Mouse (Mus musculus) kidney, adult 2 months (tissue): ENCODE measurements around the gene Chka. TPM values are rescaled to one million over a fixed set of nuclear protein-coding genes. Genes with fewer than 3 reads are reported as not detected.

Source experiments
- DNase-seq: peaks from one replicate; pipeline ENCODE4 v3.0.0; 2021
- H3K27ac ChIP-seq: fragments of 200-500 bp; 2 replicates; pipeline ENCODE4 v1.5.1; 2012; ENCODE audit warnings: low read depth, low read length, control low read depth, inconsistent platforms; ENCODE audit not compliant: insufficient read depth
- H3K27me3 ChIP-seq: fragments of 200-500 bp; replicated peaks from 2 replicates; pipeline ENCODE4 v1.6.1; 2012; ENCODE audit warnings: mild to moderate bottlenecking, moderate library complexity, low read length, inconsistent platforms; ENCODE audit not compliant: control insufficient read depth, insufficient read depth
- H3K36me3 ChIP-seq: fragments of 200-500 bp; 2 replicates; pipeline ENCODE4 v1.6.1; 2012; ENCODE audit warnings: mild to moderate bottlenecking, moderate library complexity, low read length, inconsistent platforms; ENCODE audit not compliant: control insufficient read depth, insufficient read depth
- H3K4me1 ChIP-seq: fragments of 200-500 bp; 2 replicates; pipeline ENCODE4 v1.6.1; 2011; ENCODE audit warnings: low read length; ENCODE audit not compliant: control insufficient read depth, insufficient read depth
- H3K4me3 ChIP-seq: fragments of 200-500 bp; 2 replicates; pipeline ENCODE4 v1.5.1; 2011; ENCODE audit warnings: mild to moderate bottlenecking, low read depth, low read length, control low read depth; ENCODE audit not compliant: insufficient read depth
- CTCF ChIP-seq: fragments of 200-500 bp; conservative IDR thresholded peaks from 2 replicates; pipeline ENCODE4 v1.5.1; 2011; ENCODE audit warnings: low read depth, mild to moderate bottlenecking, control low read depth, low read length, moderate library complexity, mixed read lengths; ENCODE audit not compliant: insufficient read depth, insufficient read length
- POLR2A ChIP-seq: fragments of 200-500 bp; IDR thresholded peaks from one replicate; pipeline ENCODE4 v1.6.1; 2011; ENCODE audit warnings: low read depth, low read length, control low read depth
- WGBS: fragments of 180-500 bp; shearing (Covaris S2); methylation state at CpG from one replicate; pipeline ENCODE4 v1.1.7; 2018; 5-methylcytosine and 5-hydroxymethylcytosine counted together
- polyA plus RNA-seq: library from polyadenylated mRNA; depleted of rRNA; stranded (reverse); fragments of >200 nt; gene quantifications from 2 replicates; pipeline ENCODE4 v1.2.3, GENCODE M21; 2012

Gene Chka
- polyA plus RNA-seq, 1 experiment: 65.0 TPM

DNA sequence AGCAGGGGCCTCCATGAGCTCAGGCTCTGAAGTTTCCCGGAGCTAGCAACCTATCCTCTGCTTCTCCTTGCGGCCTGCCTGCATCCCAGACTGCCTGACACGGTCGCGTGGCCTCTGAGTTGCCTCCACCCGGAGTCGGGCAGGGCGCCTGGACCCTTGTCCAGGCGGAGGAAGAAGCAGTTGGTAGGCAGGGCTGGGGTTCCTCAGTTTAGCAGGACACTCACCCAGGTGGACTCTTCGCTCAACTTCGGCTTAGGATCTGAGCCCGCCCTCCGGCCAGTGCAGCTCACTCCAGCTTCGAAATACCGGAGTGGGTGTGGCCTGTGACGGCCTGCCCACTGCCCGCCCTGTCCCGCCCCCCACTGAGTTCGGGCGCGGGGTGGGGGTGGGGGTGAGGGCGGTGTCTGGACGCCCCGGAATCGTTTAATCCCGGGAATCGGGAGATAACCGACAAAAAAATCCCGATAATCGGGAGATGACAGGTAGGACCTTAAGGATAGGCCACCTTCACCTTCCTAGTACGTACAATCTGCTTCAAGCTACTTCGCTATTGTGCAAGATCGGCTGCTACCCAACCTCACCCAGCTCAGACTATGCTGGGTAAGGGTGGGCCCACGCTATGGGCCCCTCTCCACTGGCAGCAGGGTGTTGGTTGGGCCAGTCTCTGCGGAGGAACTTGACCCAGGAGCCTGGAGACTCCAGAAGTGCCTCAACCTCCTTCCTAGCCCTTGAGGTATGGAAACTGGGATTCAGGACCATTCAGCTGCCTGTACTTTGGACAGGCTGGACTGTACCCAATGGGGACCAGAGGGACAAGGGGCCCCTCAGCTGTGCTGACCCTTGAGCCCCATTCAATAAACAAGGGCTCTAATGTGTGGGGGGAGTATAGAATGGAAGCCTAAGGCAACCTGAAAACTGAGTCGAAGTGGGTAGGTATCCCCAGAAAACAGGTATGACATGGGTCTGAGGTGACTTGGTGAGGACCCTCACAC is 55.5 kb downstream of the Chka start, which contains the start of gene Tcirg1:
Gene Tcirg1 (minus strand): TSS at position 339 of the 992 bp plus-strand sequence.
- Histone ChIP-seq H3K4me3 (peak within 1 kb of the TSS; percentile 76), H3K27me3 (no peaks in the 10 kb centered on the region), H3K27ac (peak within 1 kb of the TSS; percentile 57), H3K36me3 (no peaks in the 10 kb centered on the region; the same call in 1 of the 2 replicates), H3K4me1 (peaks cover 14% of the 10 kb centered on the region)
- 3% methylated on average over 36 of the region's 36 CpGs for WGBS
- DNase-seq: peak; percentile 94
- TF ChIP-seq POLR2A (peak; percentile 49), CTCF (0 out of 2 replicates have a peak, but pooled peaks have one; percentile 3)

DNA sequence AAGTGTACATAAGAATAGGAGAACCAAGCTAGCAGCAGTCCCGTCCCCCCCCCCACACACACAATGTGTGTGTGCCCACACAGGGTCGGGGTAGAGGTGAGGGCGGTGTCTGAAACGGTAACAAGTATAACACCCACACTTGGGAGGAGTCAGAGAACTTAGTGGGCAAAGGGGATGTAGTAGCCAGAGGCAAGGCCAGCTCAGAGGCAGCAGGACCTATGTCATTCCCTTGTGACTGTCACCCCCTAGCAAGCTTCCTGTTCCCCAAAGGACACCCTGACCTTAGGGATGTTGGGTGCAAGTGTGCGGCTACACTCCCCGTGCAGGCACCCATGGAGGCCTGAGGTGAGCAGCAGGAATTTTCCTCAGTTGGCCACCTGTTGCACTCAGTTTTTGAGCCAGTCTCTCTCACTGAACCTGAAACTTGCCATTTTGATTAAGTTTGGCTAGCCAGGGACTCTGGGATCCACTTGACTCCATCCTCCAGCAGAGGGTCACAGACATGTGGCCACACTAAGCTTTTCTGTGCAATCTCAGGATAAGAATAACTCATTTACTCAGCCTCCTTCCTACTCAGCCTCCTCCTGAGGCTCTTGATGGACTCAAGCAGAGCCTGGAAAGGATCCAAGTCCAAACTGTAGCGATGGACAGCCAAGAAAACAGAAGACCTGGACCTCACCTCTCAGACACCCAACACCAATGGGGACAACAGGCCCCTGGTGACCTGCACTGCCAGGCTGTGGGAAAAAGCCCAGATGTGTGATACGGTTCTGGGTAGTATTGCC is 56.5 kb downstream of the Chka start:
- TF ChIP-seq CTCF (no peak), POLR2A (no peak)
- Histone ChIP-seq H3K36me3 (no peaks in the 10 kb centered on the region; the same call in 1 of the 2 replicates), H3K4me1 (peaks cover 14% of the 10 kb centered on the region), H3K27ac (peak overlapping the region; percentile 57), H3K4me3 (no peak overlapping the region), H3K27me3 (no peaks in the 10 kb centered on the region)
- 46% methylated on average over 8 of the region's 8 CpGs for WGBS
- DNase-seq: peak; percentile 34

- Histone ChIP-seq H3K27me3 (no peaks in the 10 kb centered on the region), H3K27ac (no peak overlapping the region), H3K4me3 (no peak overlapping the region), H3K36me3 (no peaks in the 10 kb centered on the region; the same call in 1 of the 2 replicates), H3K4me1 (peaks cover 19% of the 10 kb centered on the region)
- TF ChIP-seq CTCF: no peak
- TF ChIP-seq POLR2A: no peak
- peak; percentile 37 for DNase-seq
- 45% methylated on average over 5 of the region's 5 CpGs for WGBS
Observed at GRCm38 (mm10) chr19:3910206-3910605, 58.6 kb downstream of the Chka start.

GRCm38 (mm10) chr19:3912337-3913204 is 61.0 kb downstream of the Chka start, which contains the start of gene Ndufs8:
Gene Ndufs8 (minus strand): TSS chr19:3912774.
- Histone ChIP-seq H3K36me3 (no peaks in the 10 kb centered on the region; the same call in 1 of the 2 replicates), H3K27ac (peak within 1 kb of the TSS; percentile 98), H3K27me3 (no peaks in the 10 kb centered on the region), H3K4me1 (peaks cover 12% of the 10 kb centered on the region), H3K4me3 (peak within 1 kb of the TSS; percentile 86)
- TF ChIP-seq CTCF (0 out of 2 replicates have a peak, but pooled peaks have one; percentile 9), POLR2A (peak; percentile 87)
- WGBS: under 1% methylated on average over 43 of the region's 43 CpGs
- DNase-seq: peak; percentile 99

- no peak for DNase-seq
- H3K27ac ChIP-seq: no peak overlapping the region
- H3K36me3 ChIP-seq: no peaks in the 10 kb centered on the region; the same call in 1 of the 2 replicates
- TF ChIP-seq POLR2A: no peak
- no peak for TF ChIP-seq CTCF
- peaks cover 5% of the 10 kb centered on the region; the same call in 1 of the 2 replicates for H3K4me1 ChIP-seq
- no peaks in the 10 kb centered on the region for H3K27me3 ChIP-seq
- peak overlapping the region; percentile 61 for H3K4me3 ChIP-seq
- 84% methylated on average over 8 of the region's 8 CpGs for WGBS
Observed at GRCm38 (mm10) chr19:3913692-3914091, 62.1 kb downstream of the Chka start.

GRCm38 (mm10) chr19:3914535-3914934 is 63.0 kb downstream of the Chka start:
- H3K4me1 ChIP-seq: peaks cover 5% of the 10 kb centered on the region; the same call in 1 of the 2 replicates
- DNase-seq: no peak
- WGBS: 92% methylated on average over 5 of the region's 5 CpGs
- H3K36me3 ChIP-seq: no peaks in the 10 kb centered on the region
- TF ChIP-seq CTCF: no peak
- TF ChIP-seq POLR2A: no peak
- H3K27ac ChIP-seq: no peak overlapping the region
- no peak overlapping the region for H3K4me3 ChIP-seq
- H3K27me3 ChIP-seq: no peaks in the 10 kb centered on the region
